8 mouse cellular contexts compared by ENCODE assay signal in the genomic region with DNA sequence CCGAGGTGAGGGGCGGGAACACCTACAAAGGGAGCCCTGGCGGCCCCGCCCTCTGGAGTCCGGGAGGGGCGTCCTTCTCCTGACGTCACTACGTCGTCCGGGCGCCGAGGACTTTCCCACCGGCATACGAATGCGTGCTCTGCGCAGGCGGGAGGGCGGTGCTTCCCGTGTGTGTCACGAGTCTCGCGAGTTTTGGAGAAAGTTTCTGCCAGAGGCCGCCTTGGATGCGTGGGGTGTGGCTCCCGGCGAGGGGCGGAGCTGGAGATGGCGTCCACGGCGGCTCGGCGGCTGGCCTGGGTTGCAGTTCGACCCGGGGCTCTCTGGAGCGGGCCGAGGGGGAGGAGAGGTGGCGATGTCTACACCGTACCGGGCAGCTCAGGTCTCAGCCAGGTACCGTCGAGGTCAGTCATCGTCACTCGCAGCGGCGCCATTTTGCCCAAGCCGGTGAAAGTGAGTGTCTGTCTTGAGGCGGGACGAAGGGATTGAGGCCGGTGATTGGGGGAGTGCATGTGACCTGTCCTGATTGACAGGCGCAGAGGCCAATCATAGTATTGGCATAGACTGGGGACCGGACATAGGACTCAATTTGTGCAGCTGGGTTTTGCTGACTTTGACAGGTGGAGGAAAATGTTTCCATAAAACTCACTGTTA. TPM values are rescaled to one million over a fixed set of nuclear protein-coding genes. Genes with fewer than 3 reads are reported as not detected.
DNase-seq lines count a peak whose midpoint lies in the region; ATAC-seq and TF ChIP-seq lines count a peak whose summit lies in the region.

No protein-coding gene starts in this region.

- peak overlapping the region; percentile 70 for H3K4me3 ChIP-seq in heart, embryonic 12.5 days
- H3K4me3 ChIP-seq in kidney, postnatal 0 days (replicated peaks; ENCODE audit: low read depth, low read length): peak overlapping the region; percentile 56
- peak overlapping the region; percentile 69 for H3K4me3 ChIP-seq in liver, embryonic 11.5 days (ENCODE audit: low read depth, low read length)
- H3K4me3 ChIP-seq in stomach, embryonic 14.5 days (ENCODE audit: low read depth, low read length): peak overlapping the region; percentile 45

- no peak for TF ChIP-seq CTCF in kidney, postnatal 0 days (IDR thresholded peaks at IDR 0.05; ENCODE audit: low read depth)

- H3K4me2 ChIP-seq in heart, embryonic 12.5 days: peak overlapping the region; percentile 90
- H3K4me2 ChIP-seq in kidney, postnatal 0 days (ENCODE audit: low read length): peak overlapping the region; percentile 68
- peak overlapping the region; percentile 99 for H3K4me2 ChIP-seq in liver, embryonic 11.5 days
- H3K4me2 ChIP-seq in stomach, embryonic 14.5 days (replicated peaks; ENCODE audit: low read depth, low read length): peak overlapping the region; percentile 77

- no peaks in the 10 kb centered on the region for H3K9me3 ChIP-seq in heart, embryonic 12.5 days (replicated peaks)
- H3K9me3 ChIP-seq in kidney, postnatal 0 days (replicated peaks; ENCODE audit: low read length): no peaks in the 10 kb centered on the region
- H3K9me3 ChIP-seq in liver, embryonic 11.5 days (ENCODE audit: control insufficient read depth, low read length): no peaks in the 10 kb centered on the region
- H3K9me3 ChIP-seq in stomach, embryonic 14.5 days (ENCODE audit: control insufficient read depth, low read depth, low read length): no peaks in the 10 kb centered on the region

- H3K36me3 ChIP-seq in heart, embryonic 12.5 days: peaks cover 42% of the 10 kb centered on the region
- peaks cover 32% of the 10 kb centered on the region for H3K36me3 ChIP-seq in kidney, postnatal 0 days (ENCODE audit: insufficient read depth, low read length)
- peaks cover 26% of the 10 kb centered on the region for H3K36me3 ChIP-seq in liver, embryonic 11.5 days (ENCODE audit: control insufficient read depth, insufficient read depth, low read length)
- H3K36me3 ChIP-seq in stomach, embryonic 14.5 days (ENCODE audit: control insufficient read depth, insufficient read depth, low read length): peaks cover 26% of the 10 kb centered on the region

- H3K27me3 ChIP-seq in heart, embryonic 12.5 days (replicated peaks): no peaks in the 10 kb centered on the region
- no peaks in the 10 kb centered on the region for H3K27me3 ChIP-seq in kidney, postnatal 0 days (ENCODE audit: insufficient read depth, low read length)
- no peaks in the 10 kb centered on the region for H3K27me3 ChIP-seq in liver, embryonic 11.5 days (replicated peaks; ENCODE audit: control insufficient read depth, insufficient read depth, low read length)
- no peaks in the 10 kb centered on the region for H3K27me3 ChIP-seq in stomach, embryonic 14.5 days (ENCODE audit: control insufficient read depth, insufficient read depth, low read length)

- peak overlapping the region; percentile 79 for H3K9ac ChIP-seq in heart, embryonic 12.5 days
- H3K9ac ChIP-seq in kidney, postnatal 0 days (ENCODE audit: low read depth, low read length): peak overlapping the region; percentile 76
- peak overlapping the region; percentile 82 for H3K9ac ChIP-seq in liver, embryonic 11.5 days (ENCODE audit: low read depth, low read length)
- peak overlapping the region; percentile 54 for H3K9ac ChIP-seq in stomach, embryonic 14.5 days (replicated peaks; ENCODE audit: low read depth, low read length)

- H3K27ac ChIP-seq in heart, embryonic 12.5 days (ENCODE audit: poor library complexity, severe bottlenecking): peak overlapping the region; percentile 83
- H3K27ac ChIP-seq in kidney, postnatal 0 days: peak overlapping the region; percentile 92
- peak overlapping the region; percentile 89 for H3K27ac ChIP-seq in liver, embryonic 11.5 days (ENCODE audit: low read depth, low read length)
- peak overlapping the region; percentile 70 for H3K27ac ChIP-seq in stomach, embryonic 14.5 days (ENCODE audit: low read length)

- peaks cover 32% of the 10 kb centered on the region for H3K4me1 ChIP-seq in heart, embryonic 12.5 days (replicated peaks)
- H3K4me1 ChIP-seq in kidney, postnatal 0 days (replicated peaks; ENCODE audit: insufficient read depth, low read length): peaks cover 35% of the 10 kb centered on the region
- peaks cover 62% of the 10 kb centered on the region for H3K4me1 ChIP-seq in liver, embryonic 11.5 days (replicated peaks; ENCODE audit: control insufficient read depth, insufficient read depth, low read length)
- H3K4me1 ChIP-seq in stomach, embryonic 14.5 days (ENCODE audit: control insufficient read depth, insufficient read depth, low read length): peaks cover 20% of the 10 kb centered on the region

- DNase-seq in CD4-positive helper T cell, adult 2 months (ENCODE audit: low read depth, low spot score): peak; percentile 98
- peak; percentile 97 for DNase-seq in brain, embryonic 18.5 days (ENCODE audit: low read depth, low spot score)
- DNase-seq in kidney, postnatal 0 days (ENCODE audit: low spot score): peak; percentile 99
- peak; percentile 98 for DNase-seq in liver, embryonic 11.5 days (ENCODE audit: low spot score)
- peak; percentile 100 for DNase-seq in naive thymus-derived CD4-positive, alpha-beta T cell, adult 2 months (ENCODE audit: low read depth)

- WGBS in heart, embryonic 12.5 days: under 1% methylated on average over 51 of the region's 51 CpGs
- WGBS in kidney, postnatal 0 days: under 1% methylated on average over 51 of the region's 51 CpGs
- 0% methylated on average over 51 of the region's 51 CpGs for WGBS in liver, embryonic 11.5 days
- WGBS in stomach, embryonic 14.5 days: under 1% methylated on average over 51 of the region's 51 CpGs

- ATAC-seq in erythroid progenitor cell, adult 5-6 weeks (replicated peaks; ENCODE audit: low FRiP score, poor library complexity, severe bottlenecking): peak; percentile 72
- peak; percentile 95 for ATAC-seq in heart, embryonic 12.5 days (ENCODE audit: insufficient number of reproducible peaks, low FRiP score)
- peak; percentile 97 for ATAC-seq in kidney, postnatal 0 days (replicated peaks; ENCODE audit: low FRiP score, low read depth)
- peak; percentile 89 for ATAC-seq in liver, embryonic 11.5 days (replicated peaks; ENCODE audit: low FRiP score)
- peak; percentile 96 for ATAC-seq in stomach, embryonic 14.5 days (ENCODE audit: insufficient number of reproducible peaks, insufficient read depth, low FRiP score, low read depth)

RNA-seq across cellular contexts. Expression of gene Smdt1, which starts 7.2 kb away (rescaled TPM):
- total RNA-seq in erythroid progenitor cell, adult 5-6 weeks (2015; ENCODE audit: low replicate concordance): 137 and 202 TPM in 2 replicates
- 52.8 and 71.0 TPM in 2 replicates for total RNA-seq in erythroid progenitor cell, adult 5-6 weeks (2017; ENCODE audit: low replicate concordance)
- polyA plus RNA-seq in heart, embryonic 12.5 days (2016; fragmentation: Nextera tagmentation; extraction: Ambion mirVana): 299 and 309 TPM in 2 replicates
- 375 and 378 TPM in 2 replicates for polyA plus RNA-seq in kidney, postnatal 0 days (2015; fragmentation: Nextera tagmentation; extraction: Ambion mirVana)
- 218 and 233 TPM in 2 replicates for polyA plus RNA-seq in liver, embryonic 11.5 days (2014; fragmentation: Nextera tagmentation; extraction: Ambion mirVana)
- 251 and 266 TPM in 2 replicates for polyA plus RNA-seq in stomach, embryonic 14.5 days (2014; fragmentation: Nextera tagmentation; extraction: Ambion mirVana)

RNA-seq across cellular contexts. Expression of gene Pheta2, which starts 7.2 kb away (rescaled TPM):
- 88.4 and 89.0 TPM in 2 replicates for total RNA-seq in erythroid progenitor cell, adult 5-6 weeks (2015; ENCODE audit: low replicate concordance)
- total RNA-seq in erythroid progenitor cell, adult 5-6 weeks (2017; ENCODE audit: low replicate concordance): 85.0 and 97.9 TPM in 2 replicates
- 9.8 and 9.9 TPM in 2 replicates for polyA plus RNA-seq in heart, embryonic 12.5 days (2016; fragmentation: Nextera tagmentation; extraction: Ambion mirVana)
- polyA plus RNA-seq in kidney, postnatal 0 days (2015; fragmentation: Nextera tagmentation; extraction: Ambion mirVana): 7.4 and 8.4 TPM in 2 replicates
- polyA plus RNA-seq in liver, embryonic 11.5 days (2014; fragmentation: Nextera tagmentation; extraction: Ambion mirVana): 34.0 and 35.4 TPM in 2 replicates
- polyA plus RNA-seq in stomach, embryonic 14.5 days (2014; fragmentation: Nextera tagmentation; extraction: Ambion mirVana): 15.2 and 16.1 TPM in 2 replicates

RNA-seq across cellular contexts. Expression of gene Naga, which starts 7.2 kb away (rescaled TPM):
- total RNA-seq in erythroid progenitor cell, adult 5-6 weeks (2015; ENCODE audit: low replicate concordance): 119 and 154 TPM in 2 replicates
- total RNA-seq in erythroid progenitor cell, adult 5-6 weeks (2017; ENCODE audit: low replicate concordance): 62.6 and 69.7 TPM in 2 replicates
- 40.5 and 44.6 TPM in 2 replicates for polyA plus RNA-seq in heart, embryonic 12.5 days (2016; fragmentation: Nextera tagmentation; extraction: Ambion mirVana)
- polyA plus RNA-seq in kidney, postnatal 0 days (2015; fragmentation: Nextera tagmentation; extraction: Ambion mirVana): 95.0 and 101 TPM in 2 replicates
- 33.7 and 37.2 TPM in 2 replicates for polyA plus RNA-seq in liver, embryonic 11.5 days (2014; fragmentation: Nextera tagmentation; extraction: Ambion mirVana)
- 68.6 and 72.4 TPM in 2 replicates for polyA plus RNA-seq in stomach, embryonic 14.5 days (2014; fragmentation: Nextera tagmentation; extraction: Ambion mirVana)

RNA-seq across cellular contexts. Expression of gene Ndufa6, which starts 8.2 kb away (rescaled TPM):
- 91.4 and 203 TPM in 2 replicates for total RNA-seq in erythroid progenitor cell, adult 5-6 weeks (2015; ENCODE audit: low replicate concordance)
- 31.5 and 64.6 TPM in 2 replicates for total RNA-seq in erythroid progenitor cell, adult 5-6 weeks (2017; ENCODE audit: low replicate concordance)
- polyA plus RNA-seq in heart, embryonic 12.5 days (2016; fragmentation: Nextera tagmentation; extraction: Ambion mirVana): 475 and 496 TPM in 2 replicates
- 793 and 923 TPM in 2 replicates for polyA plus RNA-seq in kidney, postnatal 0 days (2015; fragmentation: Nextera tagmentation; extraction: Ambion mirVana)
- polyA plus RNA-seq in liver, embryonic 11.5 days (2014; fragmentation: Nextera tagmentation; extraction: Ambion mirVana): 432 and 467 TPM in 2 replicates
- polyA plus RNA-seq in stomach, embryonic 14.5 days (2014; fragmentation: Nextera tagmentation; extraction: Ambion mirVana): 393 and 403 TPM in 2 replicates

RNA-seq across cellular contexts. Expression of gene Cyp2d22, which starts 34.1 kb away (rescaled TPM):
- not detected in 2 replicates for total RNA-seq in erythroid progenitor cell, adult 5-6 weeks (2015; ENCODE audit: low replicate concordance)
- not detected in 2 replicates for total RNA-seq in erythroid progenitor cell, adult 5-6 weeks (2017; ENCODE audit: low replicate concordance)
- polyA plus RNA-seq in heart, embryonic 12.5 days (2016; fragmentation: Nextera tagmentation; extraction: Ambion mirVana): 7.3 and 8.0 TPM in 2 replicates
- 12.8 and 16.7 TPM in 2 replicates for polyA plus RNA-seq in kidney, postnatal 0 days (2015; fragmentation: Nextera tagmentation; extraction: Ambion mirVana)
- 6.8 and 7.0 TPM in 2 replicates for polyA plus RNA-seq in liver, embryonic 11.5 days (2014; fragmentation: Nextera tagmentation; extraction: Ambion mirVana)
- 5.9 and 10.4 TPM in 2 replicates for polyA plus RNA-seq in stomach, embryonic 14.5 days (2014; fragmentation: Nextera tagmentation; extraction: Ambion mirVana)

Comparison
In these comparisons a context has a peak if more than half of its experiments do, and no peak if none do; other contexts are left out.
1. Peak in every context shown above with its lines: DNase-seq, ATAC-seq, H3K4me3 ChIP-seq and H3K27ac ChIP-seq.